Mouse (Mus musculus) kidney, embryonic 14.5 days (tissue): ENCODE data around the gene Lbhd2. TPM values are rescaled to one million over a fixed set of nuclear protein-coding genes. Genes with fewer than 3 reads are reported as not detected.

ENCODE experiments used
- ATAC-seq: fragments of 200-750 bp; cut with Nextera tagmentation; 2 replicates; pipeline ENCODE4 v1.8.0; 2017; ENCODE audit warnings: moderate number of reproducible peaks, mild to moderate bottlenecking, moderate TSS enrichment, moderate library complexity; ENCODE audit not compliant: low FRiP score, low TSS enrichment
- H3K27ac ChIP-seq: fragments of 300-500 bp; sonication (generic); 2 replicates; pipeline ENCODE4 v1.5.1; 2014; ENCODE audit warnings: low read depth, mild to moderate bottlenecking, low read length, moderate library complexity, mixed read lengths
- H3K27me3 ChIP-seq: fragments of 300-500 bp; sonication (generic); 2 replicates; pipeline ENCODE4 v1.6.1; 2014; ENCODE audit warnings: mild to moderate bottlenecking, low read length; ENCODE audit not compliant: control insufficient read depth, insufficient read depth
- H3K36me3 ChIP-seq: fragments of 300-500 bp; sonication (generic); 2 replicates; pipeline ENCODE4 v1.6.1; 2014; ENCODE audit warnings: low read length, mixed read lengths; ENCODE audit not compliant: control insufficient read depth, insufficient read depth
- H3K4me1 ChIP-seq: fragments of 300-500 bp; sonication (generic); 2 replicates; pipeline ENCODE4 v1.6.1; 2014; ENCODE audit warnings: low read length, mixed read lengths; ENCODE audit not compliant: control insufficient read depth, insufficient read depth
- H3K4me2 ChIP-seq: fragments of 300-500 bp; sonication (generic); replicated peaks from 2 replicates; pipeline ENCODE4 v1.6.1; 2014; ENCODE audit warnings: low read depth, mild to moderate bottlenecking, low read length
- H3K4me3 ChIP-seq: fragments of 300-500 bp; sonication (generic); 2 replicates; pipeline ENCODE4 v1.5.1; 2014; ENCODE audit warnings: mild to moderate bottlenecking, low read length
- H3K9ac ChIP-seq: fragments of 300-500 bp; sonication (generic); 2 replicates; pipeline ENCODE4 v1.6.1; 2014; ENCODE audit warnings: low read depth, mild to moderate bottlenecking, low read length, moderate library complexity
- H3K9me3 ChIP-seq: fragments of 300-500 bp; sonication (generic); 2 replicates; pipeline ENCODE4 v1.6.1; 2016; ENCODE audit warnings: low read length; ENCODE audit not compliant: control insufficient read depth
- WGBS: fragments of 180-500 bp; shearing (Covaris S2); extraction: QIAGEN DNeasy Blood & Tissue Kit; methylation state at CpG from one replicate; pipeline ENCODE4 v1.1.7; 2014; 5-methylcytosine and 5-hydroxymethylcytosine counted together
- polyA plus RNA-seq: library from polyadenylated mRNA; unstranded; fragments of >200 nt; fragmentation: Nextera tagmentation; extraction: Ambion mirVana; gene quantifications from 2 replicates; pipeline ENCODE4 v1.2.1, GENCODE M21; 2014

Gene Lbhd2
- polyA plus RNA-seq, 1 experiment from 2014 or later, result 5.8 TPM

DNA sequence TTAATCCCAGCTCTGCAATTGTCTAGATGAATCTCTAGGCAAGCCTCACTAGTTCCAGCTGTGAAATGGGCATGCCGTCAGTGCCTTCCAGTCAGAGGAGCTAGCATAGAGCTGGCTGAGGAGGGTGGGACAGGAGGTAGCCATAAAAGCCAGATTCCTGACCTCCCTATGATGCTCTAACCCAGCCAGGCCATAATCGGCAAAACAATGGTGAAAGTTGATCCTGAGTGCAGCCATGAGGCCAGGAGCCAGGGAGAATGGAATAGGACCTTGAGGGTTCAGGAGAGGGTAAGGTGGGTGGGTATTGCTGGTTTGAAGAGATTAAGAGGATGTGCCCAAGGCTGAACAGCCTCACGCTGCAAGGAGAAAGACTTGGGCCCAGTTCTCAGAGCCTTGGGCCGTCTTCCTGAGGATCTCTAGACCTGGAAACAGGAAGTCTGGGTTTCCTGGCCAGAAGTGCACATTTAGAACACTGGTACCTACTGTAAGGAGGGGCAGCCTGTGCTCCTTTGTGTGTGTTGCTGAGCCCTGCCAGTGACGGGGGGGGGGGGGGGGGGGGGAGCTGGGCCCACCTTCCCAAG lies 26.2 kb downstream of the Lbhd2 start:
- Histone ChIP-seq H3K27ac (peak overlapping the region; percentile 76), H3K4me2 (no peak overlapping the region), H3K36me3 (no peaks in the 10 kb centered on the region), H3K4me3 (no peak overlapping the region), H3K27me3 (peaks cover 19% of the 10 kb centered on the region), H3K9ac (no peak overlapping the region), H3K9me3 (no peaks in the 10 kb centered on the region), H3K4me1 (peaks cover 62% of the 10 kb centered on the region)
- ATAC-seq, result no peak
- 36% methylated on average over 5 of the region's 5 CpGs for WGBS

DNA sequence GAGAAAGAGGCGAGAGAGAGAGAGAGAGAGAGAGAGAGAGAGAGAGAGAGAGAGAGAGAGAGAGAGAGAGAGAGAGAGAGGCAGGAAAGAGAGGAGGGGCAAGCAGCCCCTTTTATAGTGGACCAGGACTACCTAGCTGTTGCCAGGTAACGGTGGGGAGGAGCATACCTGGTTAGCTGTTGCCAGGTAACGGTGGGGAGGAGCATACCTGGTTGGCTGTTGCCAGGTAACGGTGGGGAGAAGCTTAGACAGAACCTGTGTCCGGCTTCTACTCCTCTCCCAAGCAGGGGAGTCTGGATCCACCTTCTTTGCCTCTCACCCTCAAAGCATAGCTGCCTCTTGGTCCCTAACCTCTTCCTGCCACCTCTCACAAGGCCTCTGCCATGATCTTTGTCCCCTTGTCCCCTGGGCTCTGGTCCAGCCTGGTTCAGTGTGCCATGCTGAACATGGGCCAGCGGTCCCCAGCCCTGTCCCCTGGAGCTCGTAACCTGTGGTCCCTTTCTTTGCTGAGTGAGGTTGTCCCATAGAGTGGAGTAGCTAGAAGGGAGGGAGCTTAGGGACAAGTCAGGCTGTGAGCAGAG lies 27.6 kb downstream of the Lbhd2 start:
- H3K4me1 ChIP-seq, result peaks cover 48% of the 10 kb centered on the region
- no peak overlapping the region for H3K9ac ChIP-seq
- peak overlapping the region; percentile 2; the same call in 1 of the 2 replicates for H3K4me2 ChIP-seq
- peaks cover 15% of the 10 kb centered on the region for H3K27me3 ChIP-seq
- H3K27ac ChIP-seq, result peak overlapping the region; percentile 34; the same call in 1 of the 2 replicates
- 36% methylated on average over 6 of the region's 7 CpGs for WGBS
- no peaks in the 10 kb centered on the region for H3K9me3 ChIP-seq
- H3K36me3 ChIP-seq, result no peaks in the 10 kb centered on the region
- no peak for ATAC-seq
- no peak overlapping the region for H3K4me3 ChIP-seq

DNA sequence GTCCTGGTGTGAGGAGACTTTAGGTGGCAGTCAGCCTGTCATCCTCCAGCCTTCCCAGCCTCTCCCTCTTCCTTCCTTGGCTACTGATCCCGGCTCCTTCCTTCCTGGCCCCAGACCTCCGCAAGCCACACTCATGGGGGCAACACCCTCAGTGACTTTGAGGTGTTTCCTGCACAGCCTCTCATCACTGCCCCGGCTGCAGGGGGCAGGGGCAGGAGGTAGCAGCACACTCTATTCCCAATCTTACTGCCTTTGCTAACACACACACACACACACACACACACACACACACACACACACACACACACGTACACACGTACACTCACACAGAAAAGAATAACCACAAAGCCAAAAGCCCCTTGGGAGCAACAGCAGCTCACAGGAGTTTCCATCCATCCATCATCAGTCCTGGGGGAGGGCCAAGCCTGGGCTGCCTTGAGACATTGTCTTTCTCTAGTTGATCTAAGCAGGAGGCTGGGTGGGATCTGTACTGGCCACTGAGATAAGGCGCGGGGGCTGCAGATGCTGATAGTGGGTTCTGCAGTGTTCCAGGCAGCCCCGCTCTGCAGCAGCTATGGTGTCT lies 28.2 kb downstream of the Lbhd2 start:
- ATAC-seq, result no peak
- H3K9ac ChIP-seq, result no peak overlapping the region
- 55% methylated on average over 8 of the region's 8 CpGs for WGBS
- no peaks in the 10 kb centered on the region for H3K9me3 ChIP-seq
- H3K4me3 ChIP-seq, result no peak overlapping the region
- H3K4me1 ChIP-seq, result peaks cover 43% of the 10 kb centered on the region
- H3K4me2 ChIP-seq, result 0 out of 2 replicates have a peak overlapping the region, but pooled peaks have one; percentile 2
- peaks cover 15% of the 10 kb centered on the region for H3K27me3 ChIP-seq
- H3K27ac ChIP-seq, result peak overlapping the region; percentile 34; the same call in 1 of the 2 replicates
- no peaks in the 10 kb centered on the region for H3K36me3 ChIP-seq

- no peak overlapping the region for H3K27ac ChIP-seq
- no peak for ATAC-seq
- H3K27me3 ChIP-seq, result peaks cover 13% of the 10 kb centered on the region
- no peak overlapping the region for H3K4me2 ChIP-seq
- 85% methylated on average over 3 of the region's 3 CpGs for WGBS
- no peak overlapping the region for H3K4me3 ChIP-seq
- H3K36me3 ChIP-seq, result no peaks in the 10 kb centered on the region
- no peak overlapping the region for H3K9ac ChIP-seq
- H3K4me1 ChIP-seq, result peaks cover 30% of the 10 kb centered on the region
- H3K9me3 ChIP-seq, result no peaks in the 10 kb centered on the region
Observed at GRCm38 (mm10) chr12:111436170-111436569, 29.6 kb downstream of the Lbhd2 start.

DNA sequence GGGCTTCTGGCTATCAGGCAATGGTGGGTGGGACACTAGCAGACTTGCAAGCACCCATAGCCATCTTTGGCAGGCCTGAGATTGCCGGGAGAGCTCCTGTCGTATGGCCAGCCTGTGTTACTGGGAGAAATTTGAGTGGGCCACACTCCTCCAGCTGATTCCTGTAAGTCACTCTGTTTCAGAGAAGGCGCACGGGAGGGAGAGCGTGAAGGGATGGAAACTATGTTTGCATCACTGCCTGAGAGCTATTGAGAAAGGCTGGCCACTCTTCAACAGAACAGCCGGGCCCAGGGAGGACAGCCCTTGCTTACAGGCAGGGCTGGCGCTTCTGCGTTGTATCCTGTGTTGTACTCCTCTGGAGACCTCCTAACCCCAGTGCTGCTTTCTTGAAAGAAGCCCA lies 30.0 kb downstream of the Lbhd2 start:
- H3K9me3 ChIP-seq, result no peaks in the 10 kb centered on the region
- 55% methylated on average over 8 of the region's 8 CpGs for WGBS
- no peaks in the 10 kb centered on the region for H3K36me3 ChIP-seq
- H3K4me3 ChIP-seq, result no peak overlapping the region
- peaks cover 15% of the 10 kb centered on the region for H3K27me3 ChIP-seq
- no peak overlapping the region for H3K9ac ChIP-seq
- H3K4me2 ChIP-seq, result no peak overlapping the region
- H3K27ac ChIP-seq, result no peak overlapping the region
- H3K4me1 ChIP-seq, result peaks cover 25% of the 10 kb centered on the region; the same call in 1 of the 2 replicates
- no peak for ATAC-seq

DNA sequence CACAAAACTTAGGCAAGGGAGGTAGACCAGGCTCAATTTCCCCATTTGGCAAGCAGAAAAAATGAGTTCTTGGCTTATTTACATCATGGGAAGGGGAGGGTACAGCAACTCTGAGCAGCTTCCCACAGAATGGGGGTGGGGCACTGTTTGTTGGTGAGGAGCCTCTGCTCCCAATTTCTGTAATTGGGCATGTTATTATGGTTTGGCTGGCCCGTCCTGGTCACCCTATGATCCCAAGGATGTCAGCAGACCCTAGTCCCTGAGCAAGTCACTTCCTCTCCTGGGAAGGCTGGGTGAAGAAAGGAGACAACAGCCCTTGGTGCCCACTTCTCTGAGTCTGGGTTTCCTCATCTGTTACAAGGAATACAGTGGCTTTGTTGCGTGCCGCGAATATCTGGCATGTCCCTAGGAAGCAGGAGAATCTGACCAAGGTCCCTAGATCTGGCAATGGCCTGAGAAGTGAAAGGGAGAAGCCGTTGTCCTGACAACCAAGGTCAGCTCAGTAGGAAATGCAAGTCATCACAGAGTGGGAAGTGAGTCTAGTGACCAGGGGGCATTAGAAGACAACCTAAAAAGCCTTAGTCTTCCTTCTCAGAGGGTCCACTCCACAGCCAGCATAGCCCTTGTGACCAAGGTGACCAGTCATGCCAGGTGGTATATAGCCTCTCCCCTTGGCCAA lies 30.8 kb downstream of the Lbhd2 start:
- no peaks in the 10 kb centered on the region for H3K9me3 ChIP-seq
- H3K4me1 ChIP-seq, result peaks cover 22% of the 10 kb centered on the region; the same call in 1 of the 2 replicates
- no peaks in the 10 kb centered on the region for H3K36me3 ChIP-seq
- ATAC-seq, result no peak
- H3K4me2 ChIP-seq, result no peak overlapping the region
- no peak overlapping the region for H3K27ac ChIP-seq
- H3K27me3 ChIP-seq, result peaks cover 16% of the 10 kb centered on the region; the same call in 1 of the 2 replicates
- no peak overlapping the region for H3K9ac ChIP-seq
- no peak overlapping the region for H3K4me3 ChIP-seq
- WGBS, result 71% methylated on average over 5 of the region's 5 CpGs

DNA sequence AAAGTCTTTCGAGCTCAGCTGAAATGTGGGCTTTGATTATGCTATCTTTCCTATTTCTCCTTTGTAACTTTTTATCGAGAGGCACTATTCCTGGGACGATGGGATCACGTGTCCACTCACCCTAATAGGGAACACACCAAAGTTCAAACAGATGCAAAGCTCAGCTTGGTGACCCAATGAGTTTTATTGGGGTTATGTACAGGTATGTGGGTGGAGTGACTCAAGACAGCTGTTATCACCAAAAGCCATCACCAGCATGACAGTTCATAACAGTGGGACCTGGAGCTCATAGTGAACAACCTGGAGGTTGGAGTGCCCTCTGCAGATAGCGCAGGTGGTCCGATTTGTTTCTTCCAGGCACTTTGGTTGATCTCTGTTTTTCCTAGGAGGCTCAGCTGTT lies 32.2 kb downstream of the Lbhd2 start:
- WGBS, result 84% methylated on average over 6 of the region's 6 CpGs
- Histone ChIP-seq H3K9me3 (no peaks in the 10 kb centered on the region), H3K4me1 (peaks cover 17% of the 10 kb centered on the region; the same call in 1 of the 2 replicates), H3K36me3 (no peaks in the 10 kb centered on the region), H3K9ac (no peak overlapping the region), H3K27ac (no peak overlapping the region), H3K4me3 (no peak overlapping the region), H3K4me2 (no peak overlapping the region), H3K27me3 (peaks cover 29% of the 10 kb centered on the region)
- ATAC-seq, result no peak

- peaks cover 17% of the 10 kb centered on the region; the same call in 1 of the 2 replicates for H3K4me1 ChIP-seq
- H3K4me3 ChIP-seq, result no peak overlapping the region
- no peaks in the 10 kb centered on the region for H3K36me3 ChIP-seq
- ATAC-seq, result no peak
- 88% methylated on average over 9 of the region's 9 CpGs for WGBS
- H3K9ac ChIP-seq, result no peak overlapping the region
- no peak overlapping the region for H3K27ac ChIP-seq
- H3K27me3 ChIP-seq, result peaks cover 49% of the 10 kb centered on the region
- no peaks in the 10 kb centered on the region for H3K9me3 ChIP-seq
- H3K4me2 ChIP-seq, result no peak overlapping the region
Observed at GRCm38 (mm10) chr12:111440701-111441373, 34.2 kb downstream of the Lbhd2 start.
